Mouse (Mus musculus): Measurements from ENCODE around the gene Gpr18. TPM values are rescaled to one million over a fixed set of nuclear protein-coding genes. Genes with fewer than 3 reads are reported as not detected.

Gpr18 gene
- 0.67 and 5.2 TPM in 2 replicates for total RNA-seq (2021)
- long read RNA-seq, experiment 1, partial matches to known transcripts, result 0 of 1 reads
- long read RNA-seq, experiment 1, other reads (novel, unspliced or antisense), result 1 of 1 reads
- long read RNA-seq, experiment 2, result 0 reads

DNA sequence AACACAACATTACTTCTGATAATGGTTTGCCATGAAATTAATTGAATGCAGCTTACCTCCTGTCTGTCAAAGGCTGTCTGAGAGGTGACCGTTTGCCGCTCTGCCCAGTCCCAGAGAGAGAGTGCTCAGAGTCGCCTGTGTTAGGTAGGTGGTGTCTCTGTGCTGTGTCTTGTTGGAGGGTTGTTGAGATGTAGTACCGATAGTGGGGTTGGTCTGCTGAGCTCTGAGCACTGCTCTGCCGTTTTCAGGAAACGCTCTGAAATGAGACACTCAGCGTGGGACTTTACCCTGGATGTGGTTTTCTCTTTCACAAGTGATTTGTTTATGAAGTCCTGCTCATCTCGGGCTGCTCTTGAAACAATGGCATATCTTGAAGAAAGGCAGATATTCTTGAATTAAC is at the start of gene Gpr18:
TSS of gene Gpr18 (minus strand) at position 161 of the 400 bp plus-strand sequence.
- no peak for DNase-seq

DNA sequence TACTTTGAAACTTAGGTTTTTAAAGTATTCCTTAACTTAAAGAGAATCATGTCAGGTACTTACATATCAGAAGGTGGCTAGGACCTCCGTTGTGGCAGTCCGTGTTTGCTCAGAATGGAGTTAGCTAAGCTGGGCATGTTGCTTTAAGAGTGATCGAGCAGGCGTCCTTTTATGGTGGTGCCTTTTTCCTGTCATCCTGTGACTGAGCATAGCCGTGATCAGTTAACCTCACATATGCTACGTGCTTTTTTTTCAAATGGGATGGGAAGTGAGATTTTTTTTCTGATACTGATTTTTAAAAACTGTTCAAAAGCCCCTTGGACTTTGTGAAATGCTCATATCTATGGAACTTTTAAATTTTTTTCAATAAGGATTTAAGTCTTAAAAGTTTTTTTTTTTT is 49.4 kb upstream of the Gpr18 start, which contains the start of gene Gpr183:
TSS of gene Gpr183 (minus strand) at position 206 of the 400 bp plus-strand sequence.
- no peak for DNase-seq

DNA sequence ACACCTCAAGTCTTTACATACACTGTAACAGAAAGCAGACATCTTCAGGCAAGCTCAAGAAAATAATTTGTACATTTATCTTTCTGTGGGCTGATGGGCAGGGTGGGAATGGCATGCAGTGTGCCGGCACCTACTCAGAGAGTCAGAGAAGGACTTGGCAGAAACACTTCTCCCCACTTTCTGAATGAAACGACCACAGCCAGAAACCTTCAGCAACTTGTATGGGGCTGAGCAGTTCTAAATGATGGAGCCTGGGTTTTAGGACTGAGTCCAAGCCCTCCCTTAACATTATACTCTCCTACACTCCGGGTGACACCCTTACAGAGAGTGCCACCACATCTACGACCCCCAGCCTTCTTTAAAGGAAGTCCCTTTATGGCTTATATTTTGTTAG is 48.4 kb upstream of the Gpr18 start:
- DNase-seq, result no peak

GRCm38 (mm10) chr14:121963251-121963941 is 47.8 kb upstream of the Gpr18 start:
- no peak for DNase-seq

GRCm38 (mm10) chr14:121962128-121962890 is 46.7 kb upstream of the Gpr18 start:
- DNase-seq, result peak; percentile 24

DNA sequence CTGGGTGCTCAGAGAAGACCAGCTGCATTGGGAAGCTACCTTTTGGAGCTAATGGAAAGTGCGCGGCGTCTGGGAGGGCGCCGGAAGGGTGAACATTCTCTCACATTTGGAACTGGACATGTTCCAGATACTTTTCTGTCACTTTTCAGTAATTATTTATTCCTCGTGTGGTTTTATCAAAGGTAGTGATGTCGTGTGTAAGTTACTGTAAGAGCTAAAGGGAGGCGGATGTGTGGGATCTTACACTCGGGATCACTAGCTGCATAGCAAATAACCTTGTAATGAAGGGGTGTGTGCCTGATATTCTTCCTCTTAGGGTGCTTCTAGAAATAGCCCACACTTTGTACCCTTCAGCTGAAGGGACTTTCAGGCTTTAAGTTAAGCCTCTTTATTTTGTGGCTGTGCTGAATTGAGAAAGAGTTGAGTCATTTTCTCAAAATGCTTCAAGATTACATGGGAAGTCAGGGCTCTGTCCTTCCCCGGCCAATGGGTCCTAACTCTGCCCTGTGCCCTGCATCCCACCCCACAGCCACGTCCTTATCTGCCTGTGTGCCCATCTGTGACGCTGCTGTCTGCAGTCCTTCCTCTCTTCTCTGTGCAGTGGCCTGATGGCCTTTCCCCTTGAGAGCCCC is 46.0 kb upstream of the Gpr18 start:
- DNase-seq, result no peak

DNA sequence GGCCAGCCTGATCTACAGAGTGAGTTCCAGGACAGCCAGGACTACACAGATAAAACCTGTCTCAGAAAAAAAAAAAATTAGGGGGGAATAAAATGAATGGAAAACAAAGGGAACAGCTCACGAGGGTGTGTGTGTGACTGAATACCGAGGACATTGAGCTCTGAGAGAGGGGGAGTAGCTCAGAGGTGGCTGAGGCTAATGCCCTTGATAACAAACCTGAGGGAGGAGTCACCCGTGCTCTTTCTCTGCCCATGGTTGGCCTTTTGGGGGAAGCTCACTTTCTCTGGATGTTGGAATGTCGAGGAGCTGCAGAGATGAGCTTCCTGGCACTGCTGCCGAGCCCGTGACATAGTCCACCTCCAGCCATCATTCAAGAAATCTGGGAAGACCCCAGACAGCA is 45.4 kb upstream of the Gpr18 start:
- no peak for DNase-seq

DNA sequence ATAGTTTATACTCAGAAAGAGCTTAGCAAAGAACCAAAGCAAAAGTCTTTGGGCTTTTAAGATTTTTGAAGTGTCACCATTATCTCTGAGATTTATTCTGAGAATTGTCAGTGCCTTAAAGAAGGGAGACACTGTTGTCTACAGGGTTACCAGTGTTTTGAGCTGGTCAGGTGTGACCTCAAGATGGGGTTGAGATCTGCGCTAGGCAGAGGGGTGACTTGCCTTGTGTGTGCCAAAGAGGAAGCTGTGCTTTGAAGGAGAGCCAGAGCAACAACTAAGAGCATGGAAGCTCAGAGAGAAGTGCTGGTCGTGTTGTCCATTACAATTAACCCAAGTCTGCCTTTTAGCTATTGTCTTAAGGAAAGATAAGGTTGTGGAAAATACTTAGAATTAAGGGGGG is 45.0 kb upstream of the Gpr18 start:
- no peak for DNase-seq

DNA sequence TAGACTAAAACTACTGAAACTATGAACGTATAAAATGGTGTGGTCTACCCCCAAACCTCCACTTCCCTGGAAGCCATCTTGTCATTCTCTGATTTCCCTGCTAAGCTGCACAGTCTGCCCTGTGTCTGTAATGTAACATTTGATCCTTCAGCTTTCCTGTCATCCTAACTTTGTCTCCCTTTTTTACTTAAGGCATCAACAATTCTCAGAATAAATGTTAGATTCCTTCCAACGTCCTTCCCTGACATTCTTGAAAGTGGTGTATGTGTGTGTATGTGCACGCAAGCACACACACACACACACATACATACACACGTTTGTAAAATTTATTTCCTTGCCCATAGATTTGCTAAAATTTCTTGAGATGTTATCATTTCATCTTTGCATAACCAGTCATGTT is 44.5 kb upstream of the Gpr18 start:
- DNase-seq, result no peak

DNA sequence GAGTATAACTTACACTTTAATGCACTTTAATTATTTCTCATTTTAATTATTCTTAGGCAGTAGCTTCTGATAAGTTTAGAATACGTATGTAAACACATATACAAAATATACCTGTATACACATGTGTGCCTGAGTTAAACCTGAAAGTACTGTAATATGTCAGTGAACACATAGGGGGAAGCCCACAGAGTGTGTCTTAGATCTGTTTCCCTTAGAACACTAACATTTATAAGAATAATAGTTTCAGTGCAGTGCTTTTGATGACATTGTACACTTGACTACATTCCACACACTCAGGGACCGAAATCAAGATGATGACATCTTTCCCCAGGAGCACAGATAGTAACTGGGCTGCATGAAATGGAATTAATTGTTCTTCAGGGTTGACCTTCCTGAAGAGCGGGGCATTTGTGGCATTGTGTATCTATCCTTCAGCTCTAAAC is 44.0 kb upstream of the Gpr18 start:
- no peak for DNase-seq

- no peak for DNase-seq
Observed at GRCm38 (mm10) chr14:121958751-121959537, 43.4 kb upstream of the Gpr18 start.

DNA sequence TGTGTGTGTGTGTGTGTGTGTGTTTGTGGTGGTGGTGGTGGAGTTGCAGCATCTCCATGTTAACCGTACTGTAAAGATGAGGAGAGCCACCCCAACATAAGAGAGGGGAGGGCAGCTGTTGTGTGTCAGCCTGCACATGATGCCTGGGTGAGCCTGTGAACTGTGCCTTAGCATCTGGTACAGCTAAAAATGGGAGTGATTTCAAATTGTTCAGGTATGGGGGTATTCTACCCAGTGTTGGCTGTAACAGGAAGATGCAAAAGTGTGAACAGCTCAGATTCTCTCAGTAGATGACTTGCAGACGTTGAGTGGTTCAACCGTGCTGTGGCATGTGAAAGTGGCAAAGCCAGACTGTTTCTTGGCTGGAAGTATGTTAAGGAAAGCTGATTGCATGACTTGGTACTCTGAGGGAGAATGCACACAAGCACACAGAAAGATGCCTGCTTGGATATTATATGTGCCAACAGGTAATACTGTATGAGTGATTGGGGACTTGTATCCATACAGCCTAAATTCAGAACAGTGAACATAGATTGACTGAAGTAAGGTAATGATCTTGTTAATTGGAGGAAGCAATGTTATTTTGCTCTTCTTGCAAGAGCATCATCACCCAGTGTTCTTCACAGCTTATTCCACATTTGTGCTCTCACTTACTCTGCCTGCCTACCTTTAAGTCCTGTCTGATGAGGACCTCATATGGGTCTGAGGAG is 42.6 kb upstream of the Gpr18 start:
- DNase-seq, result no peak

DNA sequence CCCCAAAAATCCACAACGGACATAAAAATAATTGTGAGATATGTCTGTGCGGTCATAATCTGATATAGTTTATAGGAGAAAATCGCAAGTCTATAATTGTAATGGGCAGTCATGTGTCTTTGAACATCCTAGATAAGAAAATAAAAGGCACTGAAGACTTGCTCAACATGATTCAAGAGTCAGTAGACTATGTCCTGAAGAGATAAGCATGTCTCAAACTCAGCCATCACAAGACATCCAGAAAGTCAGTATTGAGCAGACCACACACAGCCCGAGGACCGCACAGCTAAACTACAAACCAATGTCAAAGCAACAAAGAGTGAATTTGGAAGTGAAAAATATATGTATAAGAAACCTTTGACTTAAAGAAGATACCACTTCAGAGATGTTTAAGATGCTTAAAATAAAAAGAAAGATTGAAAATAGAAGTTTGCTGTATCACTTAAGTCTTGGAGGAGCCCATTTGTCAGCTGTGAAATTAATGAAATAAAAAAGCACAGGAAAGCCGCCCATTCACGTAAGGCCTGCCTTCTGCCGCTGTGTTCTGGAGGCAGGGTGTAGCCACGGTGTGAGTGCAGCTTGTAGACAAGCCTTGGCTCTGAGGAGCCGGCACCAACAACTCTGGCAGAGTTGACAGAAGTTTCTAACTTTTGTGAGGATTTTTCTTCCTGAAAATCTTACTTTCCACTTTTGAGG is 41.7 kb upstream of the Gpr18 start:
- DNase-seq, result no peak

DNA sequence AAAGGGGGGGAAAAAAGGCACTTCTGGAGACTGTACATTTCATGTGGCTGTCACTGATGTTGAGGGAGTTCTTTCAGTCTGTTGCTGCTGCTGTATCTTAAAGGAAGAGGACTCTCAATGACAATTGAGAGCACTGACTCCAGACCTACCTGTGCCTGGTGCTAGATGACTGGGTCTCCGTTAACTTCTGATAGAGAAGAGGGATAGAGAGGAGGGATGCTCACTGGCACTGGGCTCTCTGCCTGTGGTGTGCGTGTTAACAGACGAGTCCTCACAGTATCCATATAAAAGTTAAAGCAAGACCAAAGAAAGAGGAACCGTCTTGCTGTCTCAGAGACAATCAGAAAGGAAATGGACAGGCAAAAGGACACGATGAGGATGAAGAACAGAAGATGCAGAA is 40.7 kb upstream of the Gpr18 start:
- no peak for DNase-seq

DNA sequence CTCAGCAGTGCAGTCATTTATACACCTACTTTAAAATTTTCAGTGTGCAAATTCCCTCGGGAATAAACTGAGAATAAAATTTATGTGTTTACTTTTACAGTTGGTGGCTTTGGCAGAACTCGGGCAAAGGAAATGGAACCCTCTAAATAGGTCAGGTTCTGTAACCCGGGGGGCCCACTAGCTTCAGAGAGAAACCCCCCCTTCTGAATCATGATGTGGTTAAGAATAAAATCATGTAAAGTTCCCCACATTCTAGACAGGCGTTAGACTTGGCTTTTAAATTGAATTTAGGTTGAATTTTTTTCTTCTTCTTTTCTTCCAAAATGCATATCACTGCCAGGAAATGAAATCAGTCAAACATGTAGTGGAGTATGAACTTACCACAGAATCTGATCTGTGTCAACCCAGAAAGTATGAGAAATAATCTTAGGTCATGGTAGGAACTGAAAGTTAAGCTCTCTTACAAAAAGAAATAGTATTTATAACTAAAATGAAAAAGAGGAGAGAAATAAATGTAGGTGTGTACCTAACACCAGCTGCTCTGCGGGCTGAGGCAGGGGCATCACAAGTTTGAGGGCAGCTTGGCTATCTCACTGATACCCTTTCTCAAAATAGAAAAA is 39.7 kb upstream of the Gpr18 start:
- DNase-seq, result no peak

DNA sequence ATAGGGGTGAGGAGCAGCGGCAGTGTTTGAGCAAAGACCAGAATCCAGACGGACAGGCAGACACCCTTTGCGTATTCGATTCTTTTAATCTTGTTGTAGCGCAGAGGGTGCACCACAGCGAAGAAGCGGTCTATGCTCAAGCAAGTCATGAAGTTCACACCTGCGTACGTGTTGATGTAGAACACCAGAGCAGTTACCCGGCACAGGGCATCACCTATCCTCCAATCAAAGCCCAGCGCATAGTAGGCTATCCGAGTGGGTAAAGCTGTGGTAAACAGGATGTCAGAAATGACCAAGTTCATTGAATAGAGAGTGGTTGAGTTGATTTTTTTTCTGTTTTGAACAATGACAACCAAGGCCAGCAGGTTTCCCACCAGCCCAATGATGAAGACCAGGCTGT is 39.0 kb upstream of the Gpr18 start:
- DNase-seq, result no peak

DNA sequence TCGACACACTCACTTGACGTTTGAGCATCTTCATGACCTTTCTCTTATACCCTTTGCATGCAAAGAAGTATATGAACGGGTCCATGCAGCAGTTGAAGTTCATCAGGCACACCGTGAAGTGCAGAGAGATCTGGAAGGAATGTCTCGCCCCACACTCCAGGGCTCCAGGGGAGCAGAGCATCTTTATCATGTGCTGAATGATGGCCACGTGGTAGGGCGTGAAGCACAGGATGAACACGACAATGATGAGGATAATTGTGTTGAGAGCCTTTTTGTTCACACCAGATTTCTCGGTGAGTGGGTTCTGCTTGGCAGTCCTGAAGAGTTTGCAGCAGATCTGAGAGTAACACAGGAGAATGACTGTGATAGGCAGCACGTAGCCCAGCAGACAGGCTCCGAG is 38.5 kb upstream of the Gpr18 start:
- no peak for DNase-seq

DNA sequence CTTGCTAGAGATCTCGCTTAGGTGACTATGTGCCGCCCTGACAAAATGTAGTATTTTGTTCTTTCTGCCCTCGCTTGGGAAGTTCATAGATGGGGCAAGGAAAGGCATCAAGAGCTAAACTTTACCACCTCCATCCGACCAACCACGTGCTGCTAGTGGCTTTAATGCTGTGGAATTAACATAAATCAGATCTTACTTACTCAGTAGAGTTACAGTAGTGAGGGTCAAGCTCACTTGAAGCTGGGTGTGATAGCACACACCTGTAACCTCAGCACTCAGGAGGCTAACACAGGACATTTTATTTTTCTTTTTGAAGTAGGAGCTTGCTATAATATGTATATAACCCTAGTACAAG is 36.4 kb upstream of the Gpr18 start:
- DNase-seq, result no peak

GRCm38 (mm10) chr14:121951399-121952045 is 35.9 kb upstream of the Gpr18 start:
- DNase-seq, result no peak

- no peak for DNase-seq
Observed at GRCm38 (mm10) chr14:121949897-121950296, 34.3 kb upstream of the Gpr18 start.
